Mouse (Mus musculus) embryo, embryonic 10 days (tissue): ENCODE measurements at regions not wholly inside any gene's neighbourhood (a gene's known extent, or its start where the extent isn't known, plus 50 kb on each side); places are given as distances from the start of the nearest gene placed in this dataset.
"Not testable (repeated sequence)": the region's sequence is repeated elsewhere in the genome, so short reads cannot be mapped to it uniquely, and the experiment has no call there.

Experiments
- DNase-seq: peaks from one replicate; pipeline ENCODE4 v3.0.0-alpha.2; 2015; ENCODE audit warnings: low spot score

GRCm38 (mm10) chr17:85881636-85882170 is 193.6 kb upstream of the Six2 start:
- DNase-seq: no peak

GRCm38 (mm10) chr17:85881046-85881445 is 193.0 kb upstream of the Six2 start:
- no peak for DNase-seq

- peak; percentile 65 for DNase-seq
Measured at GRCm38 (mm10) chr17:85877426-85877825, 189.4 kb upstream of the Six2 start.

GRCm38 (mm10) chr17:85876853-85877252 is 188.8 kb upstream of the Six2 start:
- peak; percentile 61 for DNase-seq

- DNase-seq: peak; percentile 60
Measured at GRCm38 (mm10) chr17:85873853-85874586, 185.9 kb upstream of the Six2 start.

GRCm38 (mm10) chr17:85872903-85873413 is 184.9 kb upstream of the Six2 start:
- no peak for DNase-seq

GRCm38 (mm10) chr17:85870406-85870805 is 182.3 kb upstream of the Six2 start:
- DNase-seq: peak; percentile 56

- DNase-seq: peak; percentile 66
Measured at GRCm38 (mm10) chr17:85869179-85869578, 181.1 kb upstream of the Six2 start.

GRCm38 (mm10) chr17:85867945-85868616 is 180.0 kb upstream of the Six2 start:
- no peak for DNase-seq

GRCm38 (mm10) chr17:85866581-85866980 is 178.5 kb upstream of the Six2 start:
- no peak for DNase-seq

- no peak for DNase-seq
Measured at GRCm38 (mm10) chr17:85865940-85866339, 177.9 kb upstream of the Six2 start.

GRCm38 (mm10) chr17:85861328-85861727 is 173.3 kb upstream of the Six2 start:
- DNase-seq: no peak

GRCm38 (mm10) chr17:85860797-85861196 is 172.7 kb upstream of the Six2 start:
- no peak for DNase-seq

- peak; percentile 37 for DNase-seq
Measured at GRCm38 (mm10) chr17:85859926-85860707, 172.0 kb upstream of the Six2 start.

GRCm38 (mm10) chr17:85858516-85858915 is 170.4 kb upstream of the Six2 start:
- DNase-seq: no peak

- DNase-seq: peak; percentile 68
Measured at GRCm38 (mm10) chr17:85857705-85858472, 169.8 kb upstream of the Six2 start.

- not testable (repeated sequence) for DNase-seq
Measured at GRCm38 (mm10) chr17:85856894-85857293, 168.8 kb upstream of the Six2 start.

GRCm38 (mm10) chr17:85853156-85853555 is 165.1 kb upstream of the Six2 start:
- DNase-seq: no peak

GRCm38 (mm10) chr17:85848526-85848925 is 160.5 kb upstream of the Six2 start:
- DNase-seq: no peak

GRCm38 (mm10) chr17:85847756-85848155 is 159.7 kb upstream of the Six2 start:
- DNase-seq: peak; percentile 68

- DNase-seq: no peak
Measured at GRCm38 (mm10) chr17:85845059-85845458, 157.0 kb upstream of the Six2 start.
